Mouse (Mus musculus) heart, embryonic 15.5 days (tissue): ENCODE data around the gene Lmod2. TPM values are rescaled to one million over a fixed set of nuclear protein-coding genes. Genes with fewer than 3 reads are reported as not detected.
A peak's percentile ranks its signal among the peaks of the same experiment; 100 is the strongest.

Experiments used
- ATAC-seq: fragments of 200-750 bp; cut with Nextera tagmentation; replicated peaks from 2 replicates; pipeline ENCODE4 v1.8.0; 2017; ENCODE audit warnings: low read depth, moderate TSS enrichment; ENCODE audit not compliant: insufficient number of reproducible peaks, insufficient read depth, low FRiP score
- H3K27ac ChIP-seq: fragments of 300-500 bp; sonication (generic); 2 replicates; pipeline ENCODE4 v1.5.1; 2015; ENCODE audit warnings: mild to moderate bottlenecking, inconsistent platforms
- H3K27me3 ChIP-seq: fragments of 300-500 bp; sonication (generic); 2 replicates; pipeline ENCODE4 v1.6.1; 2015; ENCODE audit warnings: inconsistent platforms
- H3K36me3 ChIP-seq: fragments of 300-500 bp; sonication (generic); 2 replicates; pipeline ENCODE4 v1.6.1; 2015; ENCODE audit warnings: mild to moderate bottlenecking, inconsistent platforms
- H3K4me1 ChIP-seq: fragments of 300-500 bp; sonication (generic); replicated peaks from 2 replicates; pipeline ENCODE4 v1.6.1; 2015; ENCODE audit warnings: inconsistent platforms
- H3K4me2 ChIP-seq: fragments of 300-500 bp; sonication (generic); 2 replicates; pipeline ENCODE4 v1.6.1; 2015; ENCODE audit warnings: inconsistent platforms, mild to moderate bottlenecking, moderate library complexity
- H3K4me3 ChIP-seq: fragments of 300-500 bp; sonication (generic); 2 replicates; pipeline ENCODE4 v1.5.1; 2015; ENCODE audit warnings: mild to moderate bottlenecking, inconsistent platforms
- H3K9ac ChIP-seq: fragments of 300-500 bp; sonication (generic); 2 replicates; pipeline ENCODE4 v1.6.1; 2015; ENCODE audit warnings: mild to moderate bottlenecking, inconsistent platforms
- H3K9me3 ChIP-seq: fragments of 300-500 bp; sonication (generic); replicated peaks from 2 replicates; pipeline ENCODE4 v1.6.1; 2016; ENCODE audit warnings: inconsistent platforms
- WGBS: fragments of 180-500 bp; shearing (Covaris S2); methylation state at CpG from one replicate; pipeline ENCODE4 v1.1.7; 2015; ENCODE audit warnings: mixed read lengths; 5-methylcytosine and 5-hydroxymethylcytosine counted together
- polyA plus RNA-seq: library from polyadenylated mRNA; unstranded; fragments of >200 nt; fragmentation: Nextera tagmentation; extraction: Ambion mirVana; gene quantifications from 2 replicates; pipeline ENCODE4 v1.2.1, GENCODE M21; 2015

Lmod2 gene
- polyA plus RNA-seq, 1 experiment from 2014 or later: 51.2 TPM

- H3K27me3 ChIP-seq: no peaks in the 10 kb centered on the region
- H3K9ac ChIP-seq: no peak overlapping the region
- WGBS: 75% methylated on average over 4 of the region's 4 CpGs
- no peak overlapping the region for H3K4me2 ChIP-seq
- H3K4me3 ChIP-seq: no peak overlapping the region
- H3K4me1 ChIP-seq: peaks cover 14% of the 10 kb centered on the region
- H3K36me3 ChIP-seq: peaks cover 31% of the 10 kb centered on the region
- no peak for ATAC-seq
- no peak overlapping the region for H3K27ac ChIP-seq
- no peaks in the 10 kb centered on the region for H3K9me3 ChIP-seq
These were observed 16.4 kb downstream of the Lmod2 start for GRCm38 (mm10) chr6:24613918-24614317.

GRCm38 (mm10) chr6:24616746-24617145, 19.2 kb downstream of the Lmod2 start:
- Histone ChIP-seq H3K4me2 (no peak overlapping the region), H3K27ac (no peak overlapping the region), H3K9ac (no peak overlapping the region), H3K36me3 (peaks cover 37% of the 10 kb centered on the region), H3K27me3 (no peaks in the 10 kb centered on the region), H3K4me1 (peaks cover 9% of the 10 kb centered on the region), H3K4me3 (no peak overlapping the region), H3K9me3 (no peaks in the 10 kb centered on the region)
- no peak for ATAC-seq
- WGBS: 76% methylated on average over 4 of the region's 4 CpGs

GRCm38 (mm10) chr6:24619285-24620045, 21.9 kb downstream of the Lmod2 start:
- Histone ChIP-seq H3K27ac (no peak overlapping the region), H3K4me3 (no peak overlapping the region), H3K36me3 (peaks cover 35% of the 10 kb centered on the region), H3K4me2 (no peak overlapping the region), H3K9me3 (no peaks in the 10 kb centered on the region), H3K9ac (no peak overlapping the region), H3K27me3 (no peaks in the 10 kb centered on the region), H3K4me1 (peaks cover 2% of the 10 kb centered on the region; the same call in 1 of the 2 replicates)
- no peak for ATAC-seq
- WGBS: 63% methylated on average over 6 of the region's 6 CpGs

- H3K27me3 ChIP-seq: no peaks in the 10 kb centered on the region
- no peak overlapping the region for H3K4me2 ChIP-seq
- no peak overlapping the region for H3K9ac ChIP-seq
- H3K9me3 ChIP-seq: no peaks in the 10 kb centered on the region
- H3K27ac ChIP-seq: no peak overlapping the region
- H3K4me1 ChIP-seq: no peaks in the 10 kb centered on the region
- no peak for ATAC-seq
- peaks cover 32% of the 10 kb centered on the region for H3K36me3 ChIP-seq
- 63% methylated on average over 2 of the region's 2 CpGs for WGBS
- no peak overlapping the region for H3K4me3 ChIP-seq
These were observed 23.4 kb downstream of the Lmod2 start for GRCm38 (mm10) chr6:24620936-24621335.

- H3K9me3 ChIP-seq: no peaks in the 10 kb centered on the region
- no peak overlapping the region for H3K4me3 ChIP-seq
- no peak overlapping the region for H3K9ac ChIP-seq
- H3K4me1 ChIP-seq: no peaks in the 10 kb centered on the region
- no peak overlapping the region for H3K4me2 ChIP-seq
- no peaks in the 10 kb centered on the region for H3K27me3 ChIP-seq
- ATAC-seq: no peak
- no peak overlapping the region for H3K27ac ChIP-seq
- H3K36me3 ChIP-seq: peaks cover 32% of the 10 kb centered on the region
- WGBS: 55% methylated on average over 2 of the region's 2 CpGs
These were observed 24.5 kb downstream of the Lmod2 start for GRCm38 (mm10) chr6:24622098-24622497.

GRCm38 (mm10) chr6:24627586-24628030, 30.0 kb downstream of the Lmod2 start:
- Histone ChIP-seq H3K27me3 (no peaks in the 10 kb centered on the region), H3K27ac (no peak overlapping the region), H3K4me3 (no peak overlapping the region), H3K4me1 (peaks cover 7% of the 10 kb centered on the region), H3K4me2 (no peak overlapping the region), H3K9me3 (no peaks in the 10 kb centered on the region), H3K9ac (no peak overlapping the region), H3K36me3 (peaks cover 11% of the 10 kb centered on the region)
- 63% methylated on average over 5 of the region's 5 CpGs for WGBS
- ATAC-seq: no peak

- no peak for ATAC-seq
- Histone ChIP-seq H3K9me3 (no peaks in the 10 kb centered on the region), H3K27me3 (no peaks in the 10 kb centered on the region), H3K9ac (no peak overlapping the region), H3K4me3 (no peak overlapping the region), H3K36me3 (peaks cover 18% of the 10 kb centered on the region), H3K4me1 (peaks cover 11% of the 10 kb centered on the region), H3K27ac (no peak overlapping the region), H3K4me2 (no peak overlapping the region)
- 60% methylated on average over 1 of the region's 1 CpGs for WGBS
These were observed 30.9 kb downstream of the Lmod2 start for GRCm38 (mm10) chr6:24628499-24628898.

GRCm38 (mm10) chr6:24632061-24632460, 34.5 kb downstream of the Lmod2 start:
- Histone ChIP-seq H3K4me2 (no peak overlapping the region), H3K4me1 (peaks cover 11% of the 10 kb centered on the region), H3K9ac (no peak overlapping the region), H3K9me3 (no peaks in the 10 kb centered on the region), H3K27ac (peak overlapping the region; percentile 23), H3K27me3 (no peaks in the 10 kb centered on the region), H3K36me3 (peaks cover 10% of the 10 kb centered on the region), H3K4me3 (no peak overlapping the region)
- peak; percentile 73 for ATAC-seq
- 27% methylated on average over 4 of the region's 4 CpGs for WGBS

- H3K4me3 ChIP-seq: no peak overlapping the region
- H3K9me3 ChIP-seq: no peaks in the 10 kb centered on the region
- peaks cover 11% of the 10 kb centered on the region for H3K4me1 ChIP-seq
- peaks cover 10% of the 10 kb centered on the region for H3K36me3 ChIP-seq
- H3K27me3 ChIP-seq: no peaks in the 10 kb centered on the region
- H3K4me2 ChIP-seq: no peak overlapping the region
- ATAC-seq: no peak
- no peak overlapping the region for H3K9ac ChIP-seq
- 84% methylated on average over 3 of the region's 3 CpGs for WGBS
- H3K27ac ChIP-seq: no peak overlapping the region
These were observed 36.5 kb downstream of the Lmod2 start for GRCm38 (mm10) chr6:24634065-24634464.

GRCm38 (mm10) chr6:24635814-24636213, 38.3 kb downstream of the Lmod2 start:
- Histone ChIP-seq H3K4me3 (no peak overlapping the region), H3K27me3 (no peaks in the 10 kb centered on the region), H3K4me2 (no peak overlapping the region), H3K36me3 (peaks cover 10% of the 10 kb centered on the region), H3K9ac (no peak overlapping the region), H3K4me1 (peaks cover 11% of the 10 kb centered on the region), H3K27ac (no peak overlapping the region), H3K9me3 (no peaks in the 10 kb centered on the region)
- ATAC-seq: no peak
- 82% methylated on average over 2 of the region's 2 CpGs for WGBS

- no peak for ATAC-seq
- Histone ChIP-seq H3K4me3 (no peak overlapping the region), H3K9ac (no peak overlapping the region), H3K27me3 (no peaks in the 10 kb centered on the region), H3K36me3 (no peaks in the 10 kb centered on the region), H3K4me1 (no peaks in the 10 kb centered on the region), H3K4me2 (no peak overlapping the region), H3K27ac (no peak overlapping the region), H3K9me3 (no peaks in the 10 kb centered on the region)
- 88% methylated on average over 4 of the region's 4 CpGs for WGBS
These were observed 43.7 kb downstream of the Lmod2 start for GRCm38 (mm10) chr6:24641286-24641685.

GRCm38 (mm10) chr6:24642161-24642560, 44.6 kb downstream of the Lmod2 start:
- no peak overlapping the region for H3K4me2 ChIP-seq
- no peak overlapping the region for H3K4me3 ChIP-seq
- no peak overlapping the region for H3K27ac ChIP-seq
- no peaks in the 10 kb centered on the region for H3K36me3 ChIP-seq
- H3K9ac ChIP-seq: no peak overlapping the region
- no peaks in the 10 kb centered on the region for H3K27me3 ChIP-seq
- no peaks in the 10 kb centered on the region for H3K4me1 ChIP-seq
- no peaks in the 10 kb centered on the region for H3K9me3 ChIP-seq
- WGBS: 93% methylated on average over 2 of the region's 2 CpGs
- ATAC-seq: no peak
